Mouse (Mus musculus) G1E (cell line): Measurements from ENCODE around the gene Lat.

Experiments
- CTCF ChIP-seq: IDR thresholded peaks from 2 replicates; pipeline ENCODE4 v1.5.1; 2012; ENCODE audit warnings: low read depth, low read length, inconsistent platforms, mixed read lengths
- GATA1 ChIP-seq: IDR thresholded peaks from 2 replicates; pipeline ENCODE4 v1.6.1; 2012; ENCODE audit warnings: borderline replicate concordance, low read length, inconsistent platforms, mixed read lengths
- GATA2 ChIP-seq: IDR thresholded peaks from 2 replicates; pipeline ENCODE4 v1.6.1; 2012; ENCODE audit warnings: low read depth, low read length, inconsistent platforms, borderline replicate concordance
- POLR2AphosphoS5 ChIP-seq: IDR thresholded peaks from 2 replicates; pipeline ENCODE4 v1.6.1; 2012; ENCODE audit warnings: low read depth, low read length, inconsistent platforms; ENCODE audit not compliant: insufficient replicate concordance

DNA sequence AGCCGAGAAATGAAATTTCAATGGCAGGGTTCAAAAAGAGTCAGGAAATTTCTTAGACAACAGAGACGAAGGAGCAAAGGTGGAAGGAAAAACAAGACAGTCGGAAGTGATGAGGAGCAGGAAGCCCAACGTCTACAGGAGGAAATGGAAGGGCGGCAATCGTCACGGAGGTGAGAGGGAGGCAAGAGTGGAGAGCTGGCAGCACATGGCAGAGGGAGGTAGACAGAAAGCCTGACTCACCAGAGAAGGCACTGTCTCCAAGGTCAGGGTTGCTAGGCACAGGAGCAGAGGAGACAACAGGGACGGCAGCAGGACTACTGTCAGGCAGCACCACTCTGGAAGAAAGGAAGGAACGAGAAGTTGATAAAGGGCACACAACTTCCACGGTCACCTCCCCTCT, 1.7 kb downstream of the Lat start:
- TF ChIP-seq CTCF (no peak), POLR2AphosphoS5 (no peak), GATA2 (no peak), GATA1 (no peak)
